ENCODE assay signal across 13 mouse cellular contexts in genomic region chr1:138876371-138877045, GRCm38 (mm10). TPM values are rescaled to one million over a fixed set of nuclear protein-coding genes. Genes with fewer than 3 reads are reported as not detected.
DNase-seq lines count a peak whose midpoint lies in the region; ATAC-seq lines count a peak whose summit lies in the region.
"Had no signal": no experiment of that assay in that cellular context is flagged by ENCODE, and none has a peak within 500 bp of the region (broad histone marks: within the 10 kb centered on the region; RNA-seq: fewer than 3 reads in every experiment).

No protein-coding gene starts in this region.

- no peak overlapping the region for H3K27ac ChIP-seq in lung, embryonic 15.5 days
- H3K27ac ChIP-seq in embryonic facial prominence, embryonic 12.5 days, result no peak overlapping the region
- H3K27ac ChIP-seq: midbrain, embryonic 13.5 days had no signal

- no peaks in the 10 kb centered on the region for H3K36me3 ChIP-seq in lung, embryonic 15.5 days
- H3K36me3 ChIP-seq in embryonic facial prominence, embryonic 12.5 days, result no peaks in the 10 kb centered on the region
- H3K36me3 ChIP-seq: midbrain, embryonic 13.5 days had no signal

- H3K4me1 ChIP-seq in lung, embryonic 15.5 days, result no peaks in the 10 kb centered on the region
- H3K4me1 ChIP-seq in embryonic facial prominence, embryonic 12.5 days, result no peaks in the 10 kb centered on the region
- H3K4me1 ChIP-seq: midbrain, embryonic 13.5 days had no signal

- DNase-seq in gastrocnemius, postnatal 25 days, result peak; percentile 4
- DNase-seq in gastrocnemius, postnatal 4 days (ENCODE audit: low spot score in 2 of 2), result no peak
- DNase-seq in lung, postnatal 36 days, result no peak
- DNase-seq in skeletal muscle tissue, adult 2 months (ENCODE audit: low read depth, low spot score), result peak; percentile 7
- DNase-seq in spleen, adult 18-20 months, result no peak
- no peak for DNase-seq in heart, postnatal 4 days
- DNase-seq: kidney, postnatal 36 days; left cerebral cortex, postnatal 4 days; thymus, adult 2 months had no signal

- H3K9me3 ChIP-seq in lung, embryonic 15.5 days, result no peaks in the 10 kb centered on the region
- no peaks in the 10 kb centered on the region for H3K9me3 ChIP-seq in embryonic facial prominence, embryonic 12.5 days
- H3K9me3 ChIP-seq: midbrain, embryonic 13.5 days had no signal

- peak overlapping the region; percentile 13; the same call in 1 of the 2 replicates for H3K4me2 ChIP-seq in lung, embryonic 15.5 days
- H3K4me2 ChIP-seq in embryonic facial prominence, embryonic 12.5 days (replicated peaks), result peak overlapping the region; percentile 31
- H3K4me2 ChIP-seq: midbrain, embryonic 13.5 days had no signal

- no peak overlapping the region for H3K4me3 ChIP-seq in lung, embryonic 15.5 days
- H3K4me3 ChIP-seq in embryonic facial prominence, embryonic 12.5 days, result 0 out of 2 replicates have a peak overlapping the region, but pooled peaks have one; percentile 5
- H3K4me3 ChIP-seq: erythroblast, embryonic 14.5 days; midbrain, embryonic 13.5 days had no signal

- WGBS in lung, embryonic 15.5 days, result 51% methylated on average over 16 of the region's 16 CpGs
- WGBS in embryonic facial prominence, embryonic 12.5 days, result 66% methylated on average over 16 of the region's 16 CpGs

- H3K27me3 ChIP-seq in lung, embryonic 15.5 days, result no peaks in the 10 kb centered on the region
- H3K27me3 ChIP-seq in embryonic facial prominence, embryonic 12.5 days, result no peaks in the 10 kb centered on the region
- H3K27me3 ChIP-seq: midbrain, embryonic 13.5 days had no signal

- no peak overlapping the region for H3K9ac ChIP-seq in lung, embryonic 15.5 days
- H3K9ac ChIP-seq in embryonic facial prominence, embryonic 12.5 days, result no peak overlapping the region; the same call in 1 of the 2 replicates
- H3K9ac ChIP-seq: midbrain, embryonic 13.5 days had no signal

- peak; percentile 35; the same call in 1 of the 2 replicates for ATAC-seq in lung, embryonic 15.5 days (ENCODE audit: borderline replicate concordance, extremely low read depth, low FRiP score, low TSS enrichment)
- ATAC-seq in embryonic facial prominence, embryonic 12.5 days (ENCODE audit: insufficient number of reproducible peaks, insufficient read depth, low FRiP score, low TSS enrichment), result 0 out of 2 replicates have a peak, but pooled peaks have one; percentile 53
- ATAC-seq: midbrain, embryonic 13.5 days had no signal

RNA-seq across cellular contexts. Expression of gene 2310009B15Rik, which starts 19.9 kb away (rescaled TPM):
- total RNA-seq in gastrocnemius, postnatal 25 days (2021), result 10 to 100 TPM; 11.5 to 12.8 TPM
- 10 to 100 TPM; 19.9 to 24.1 TPM for total RNA-seq in gastrocnemius, postnatal 4 days (2021)
- polyA plus RNA-seq in lung, embryonic 15.5 days (2015; fragmentation: Nextera tagmentation; extraction: Ambion mirVana), result 46.1 and 48.9 TPM in 2 replicates
- 43.2 and 43.4 TPM in 2 replicates for polyA plus RNA-seq in embryonic facial prominence, embryonic 12.5 days (2016; fragmentation: Nextera tagmentation; extraction: Ambion mirVana)
- total RNA-seq in heart, postnatal 4 days (2021), result 10 to 100 TPM; 15.8 to 20.3 TPM

RNA-seq across cellular contexts. Expression of gene Lhx9, which starts 28.1 kb away (rescaled TPM):
- not detected for total RNA-seq in gastrocnemius, postnatal 25 days (2021)
- total RNA-seq in gastrocnemius, postnatal 4 days (2021), result not detected
- polyA plus RNA-seq in lung, embryonic 15.5 days (2015; fragmentation: Nextera tagmentation; extraction: Ambion mirVana), result not detected in 2 replicates
- polyA plus RNA-seq in embryonic facial prominence, embryonic 12.5 days (2016; fragmentation: Nextera tagmentation; extraction: Ambion mirVana), result 0.91 and 1.3 TPM in 2 replicates
- not detected for total RNA-seq in heart, postnatal 4 days (2021)
- polyA plus RNA-seq: erythroblast, embryonic 14.5 days had no signal

Comparison
In these comparisons a context has a peak if more than half of its experiments do, and no peak if none do; other contexts are left out.
1. DNase-seq: peak in gastrocnemius, postnatal 25 days (single experiment) and skeletal muscle tissue, adult 2 months (single experiment); none in gastrocnemius, postnatal 4 days (0 of 2), lung, postnatal 36 days (single experiment), spleen, adult 18-20 months (0 of 2) and heart, postnatal 4 days (single experiment).